Mouse (Mus musculus) kidney, embryonic 16.5 days (tissue): ENCODE data around the gene Ezh1. TPM values are rescaled to one million over a fixed set of nuclear protein-coding genes. Genes with fewer than 3 reads are reported as not detected.

Experiments
- ATAC-seq: fragments of 200-750 bp; cut with Nextera tagmentation; 2 replicates; pipeline ENCODE4 v1.8.0; 2017; ENCODE audit warnings: moderate TSS enrichment; ENCODE audit not compliant: low FRiP score, low TSS enrichment
- H3K27ac ChIP-seq: fragments of 300-500 bp; sonication (generic); 2 replicates; pipeline ENCODE4 v1.5.1; 2014; ENCODE audit warnings: low read length
- H3K27me3 ChIP-seq: fragments of 300-500 bp; sonication (generic); 2 replicates; pipeline ENCODE4 v1.6.1; 2014; ENCODE audit warnings: low read length, control low read depth, mixed read lengths; ENCODE audit not compliant: insufficient read depth
- H3K36me3 ChIP-seq: fragments of 300-500 bp; sonication (generic); 2 replicates; pipeline ENCODE4 v1.6.1; 2014; ENCODE audit warnings: low read length, control low read depth, mixed read lengths; ENCODE audit not compliant: insufficient read depth
- H3K4me1 ChIP-seq: fragments of 300-500 bp; sonication (generic); 2 replicates; pipeline ENCODE4 v1.6.1; 2014; ENCODE audit warnings: low read length, control low read depth, mixed read lengths; ENCODE audit not compliant: insufficient read depth
- H3K4me2 ChIP-seq: fragments of 300-500 bp; sonication (generic); replicated peaks from 2 replicates; pipeline ENCODE4 v1.6.1; 2014; ENCODE audit warnings: low read depth, low read length
- H3K4me3 ChIP-seq: fragments of 300-500 bp; sonication (generic); 2 replicates; pipeline ENCODE4 v1.5.1; 2014; ENCODE audit warnings: mild to moderate bottlenecking, low read length
- H3K9ac ChIP-seq: fragments of 300-500 bp; sonication (generic); replicated peaks from 2 replicates; pipeline ENCODE4 v1.6.1; 2014; ENCODE audit warnings: low read length
- H3K9me3 ChIP-seq: fragments of 300-500 bp; sonication (generic); 2 replicates; pipeline ENCODE4 v1.6.1; 2016; ENCODE audit warnings: low read length, control low read depth
- WGBS: fragments of 180-500 bp; shearing (Covaris S2); extraction: QIAGEN DNeasy Blood & Tissue Kit; methylation state at CpG from one replicate; pipeline ENCODE4 v1.1.7; 2014; 5-methylcytosine and 5-hydroxymethylcytosine counted together
- polyA plus RNA-seq: library from polyadenylated mRNA; unstranded; fragments of >200 nt; fragmentation: Nextera tagmentation; extraction: Ambion mirVana; gene quantifications from 2 replicates; pipeline ENCODE4 v1.2.1, GENCODE M21; 2015

Ezh1 gene
- polyA plus RNA-seq, 1 experiment from 2014 or later = 25.1 TPM

- ATAC-seq = peak; percentile 29; the same call in 1 of the 2 replicates
- Histone ChIP-seq H3K27ac (peak overlapping the region; percentile 98), H3K36me3 (peaks cover 7% of the 10 kb centered on the region), H3K9ac (peak overlapping the region; percentile 91), H3K4me2 (peak overlapping the region; percentile 98), H3K27me3 (peaks cover 20% of the 10 kb centered on the region), H3K4me3 (peak overlapping the region; percentile 78), H3K9me3 (no peaks in the 10 kb centered on the region), H3K4me1 (peaks cover 77% of the 10 kb centered on the region)
- under 1% methylated on average over 30 of the region's 30 CpGs for WGBS
These were observed 34.6 kb upstream of the Ezh1 start for GRCm38 (mm10) chr11:101260826-101261380.

- peaks cover 10% of the 10 kb centered on the region for H3K36me3 ChIP-seq
These were observed 33.9 kb upstream of the Ezh1 start, which contains the start of gene Wnk4 for GRCm38 (mm10) chr11:101259948-101260825. Gene Wnk4 (plus strand): TSS chr11:101260567.

GRCm38 (mm10) chr11:101259261-101259712 lies 33.0 kb upstream of the Ezh1 start:
- Histone ChIP-seq H3K27me3 (peaks cover 12% of the 10 kb centered on the region), H3K4me3 (peak overlapping the region; percentile 78), H3K36me3 (peaks cover 10% of the 10 kb centered on the region), H3K9ac (peak overlapping the region; percentile 91), H3K9me3 (no peaks in the 10 kb centered on the region), H3K27ac (peak overlapping the region; percentile 98), H3K4me2 (peak overlapping the region; percentile 98), H3K4me1 (peaks cover 70% of the 10 kb centered on the region)
- peak; percentile 70 for ATAC-seq
- 6% methylated on average over 6 of the region's 6 CpGs for WGBS

More at GRCm38 (mm10) chr11:101259948-101260825, 33.9 kb upstream of the Ezh1 start, which contains the start of gene Wnk4:
- no peaks in the 10 kb centered on the region for H3K9me3 ChIP-seq
- ATAC-seq = peak; percentile 86
- H3K9ac ChIP-seq = peak within 1 kb of the TSS; percentile 91
- peaks cover 15% of the 10 kb centered on the region for H3K27me3 ChIP-seq
- H3K27ac ChIP-seq = peak within 1 kb of the TSS; percentile 98
- WGBS = under 1% methylated on average over 38 of the region's 43 CpGs
- peak within 1 kb of the TSS; percentile 98 for H3K4me2 ChIP-seq
- H3K4me3 ChIP-seq = peak within 1 kb of the TSS; percentile 78
- peaks cover 71% of the 10 kb centered on the region for H3K4me1 ChIP-seq

GRCm38 (mm10) chr11:101255826-101256775 lies 29.8 kb upstream of the Ezh1 start:
- no peak for ATAC-seq
- peaks cover 56% of the 10 kb centered on the region for H3K4me1 ChIP-seq
- no peaks in the 10 kb centered on the region for H3K9me3 ChIP-seq
- H3K36me3 ChIP-seq = peaks cover 10% of the 10 kb centered on the region
- no peaks in the 10 kb centered on the region for H3K27me3 ChIP-seq
- H3K9ac ChIP-seq = no peak overlapping the region
- no peak overlapping the region for H3K4me2 ChIP-seq
- H3K4me3 ChIP-seq = no peak overlapping the region
- no peak overlapping the region for H3K27ac ChIP-seq
- 88% methylated on average over 13 of the region's 13 CpGs for WGBS

- H3K27ac ChIP-seq = peak within 1 kb of the TSS; percentile 96
- no peaks in the 10 kb centered on the region for H3K9me3 ChIP-seq
- WGBS = under 1% methylated on average over 40 of the region's 40 CpGs
- peak within 1 kb of the TSS; percentile 96 for H3K4me3 ChIP-seq
- ATAC-seq = peak; percentile 78
- peak within 1 kb of the TSS; percentile 96 for H3K9ac ChIP-seq
- H3K4me1 ChIP-seq = peaks cover 35% of the 10 kb centered on the region
- peak within 1 kb of the TSS; percentile 95 for H3K4me2 ChIP-seq
- peaks cover 10% of the 10 kb centered on the region for H3K36me3 ChIP-seq
- no peaks in the 10 kb centered on the region for H3K27me3 ChIP-seq
These were observed 27.5 kb upstream of the Ezh1 start, which contains the start of gene Vps25 for GRCm38 (mm10) chr11:101253613-101254389. Gene Vps25 (plus strand): TSS chr11:101253707.

GRCm38 (mm10) chr11:101252941-101253340 lies 26.7 kb upstream of the Ezh1 start:
- H3K4me2 ChIP-seq = peak overlapping the region; percentile 95
- H3K27me3 ChIP-seq = no peaks in the 10 kb centered on the region
- H3K4me1 ChIP-seq = peaks cover 31% of the 10 kb centered on the region
- peak overlapping the region; percentile 96 for H3K27ac ChIP-seq
- peaks cover 10% of the 10 kb centered on the region for H3K36me3 ChIP-seq
- H3K9me3 ChIP-seq = no peaks in the 10 kb centered on the region
- 8% methylated on average over 7 of the region's 7 CpGs for WGBS
- peak overlapping the region; percentile 96 for H3K4me3 ChIP-seq
- peak overlapping the region; percentile 96 for H3K9ac ChIP-seq
- no peak for ATAC-seq

GRCm38 (mm10) chr11:101251031-101251430 lies 24.8 kb upstream of the Ezh1 start:
- peak overlapping the region; percentile 79 for H3K27ac ChIP-seq
- no peak overlapping the region for H3K4me3 ChIP-seq
- WGBS = 57% methylated on average over 2 of the region's 2 CpGs
- no peaks in the 10 kb centered on the region for H3K27me3 ChIP-seq
- no peaks in the 10 kb centered on the region for H3K9me3 ChIP-seq
- peaks cover 42% of the 10 kb centered on the region for H3K4me1 ChIP-seq
- peaks cover 4% of the 10 kb centered on the region; the same call in 1 of the 2 replicates for H3K36me3 ChIP-seq
- ATAC-seq = no peak
- no peak overlapping the region for H3K9ac ChIP-seq
- no peak overlapping the region for H3K4me2 ChIP-seq

GRCm38 (mm10) chr11:101248258-101248994 lies 22.2 kb upstream of the Ezh1 start:
- H3K9ac ChIP-seq = peak overlapping the region; percentile 37; the same call in 1 of the 2 replicates

More at GRCm38 (mm10) chr11:101248258-101248994, 22.2 kb upstream of the Ezh1 start:
- peak overlapping the region; percentile 80; the same call in 1 of the 2 replicates for H3K4me3 ChIP-seq
- H3K27ac ChIP-seq = peak overlapping the region; percentile 91
- WGBS = 19% methylated on average over 14 of the region's 14 CpGs
- H3K9me3 ChIP-seq = no peaks in the 10 kb centered on the region
- no peaks in the 10 kb centered on the region for H3K27me3 ChIP-seq
- ATAC-seq = peak; percentile 16
- no peaks in the 10 kb centered on the region for H3K36me3 ChIP-seq
- peak overlapping the region; percentile 95 for H3K4me2 ChIP-seq
- peaks cover 51% of the 10 kb centered on the region for H3K4me1 ChIP-seq
